Mouse (Mus musculus) cerebellum, adult (tissue): ENCODE data around the gene Usp5.
"Not testable (repeated sequence)": the region's sequence is repeated elsewhere in the genome, so short reads cannot be mapped to it uniquely, and the experiment has no call there.

Experiments used
- ATAC-seq: cut with Nextera tagmentation; 2 replicates; pipeline ENCODE4 v1.9.2; 2017; ENCODE audit warnings: mild to moderate bottlenecking, moderate library complexity, mixed read lengths; ENCODE audit not compliant: insufficient number of reproducible peaks, low FRiP score, low TSS enrichment

The Usp5 gene

GRCm38 (mm10) chr6:124811701-124812560 lies 17.4 kb downstream of the Usp5 start:
- ATAC-seq: no peak

- no peak for ATAC-seq
Observed at GRCm38 (mm10) chr6:124811403-124811665, 17.9 kb downstream of the Usp5 start.

GRCm38 (mm10) chr6:124810566-124811402 lies 18.5 kb downstream of the Usp5 start:
- not testable (repeated sequence) for ATAC-seq

- ATAC-seq: no peak
Observed at GRCm38 (mm10) chr6:124809775-124810538, 19.3 kb downstream of the Usp5 start.

- peak; percentile 18; the same call in 1 of the 2 replicates for ATAC-seq
Observed at GRCm38 (mm10) chr6:124809052-124809774, 20.1 kb downstream of the Usp5 start.

GRCm38 (mm10) chr6:124808358-124809012 lies 20.8 kb downstream of the Usp5 start, which contains the start of gene Spsb2:
TSS of gene Spsb2 (plus strand) at chr6:124808661.
- no peak for ATAC-seq

- ATAC-seq: no peak
Observed at GRCm38 (mm10) chr6:124807986-124808357, 21.3 kb downstream of the Usp5 start.

- no peak for ATAC-seq
Observed at GRCm38 (mm10) chr6:124807366-124807765, 21.9 kb downstream of the Usp5 start.

- no peak for ATAC-seq
Observed at GRCm38 (mm10) chr6:124806446-124807140, 22.7 kb downstream of the Usp5 start.

- peak; percentile 59; the same call in 1 of the 2 replicates for ATAC-seq
Observed at GRCm38 (mm10) chr6:124805341-124806321, 23.7 kb downstream of the Usp5 start.

GRCm38 (mm10) chr6:124804341-124804740 lies 24.9 kb downstream of the Usp5 start:
- ATAC-seq: no peak

GRCm38 (mm10) chr6:124803691-124804090 lies 25.6 kb downstream of the Usp5 start:
- ATAC-seq: not testable (repeated sequence)

- ATAC-seq: no peak
Observed at GRCm38 (mm10) chr6:124803061-124803460, 26.2 kb downstream of the Usp5 start.

- ATAC-seq: not testable (repeated sequence)
Observed at GRCm38 (mm10) chr6:124802400-124802799, 26.9 kb downstream of the Usp5 start.

- no peak for ATAC-seq
Observed at GRCm38 (mm10) chr6:124796200-124796599, 33.1 kb downstream of the Usp5 start.

- no peak for ATAC-seq
Observed at GRCm38 (mm10) chr6:124795781-124796180, 33.5 kb downstream of the Usp5 start.

GRCm38 (mm10) chr6:124791911-124792310 lies 37.4 kb downstream of the Usp5 start:
- no peak for ATAC-seq

- no peak for ATAC-seq
Observed at GRCm38 (mm10) chr6:124790121-124790520, 39.2 kb downstream of the Usp5 start.
